Mouse (Mus musculus) hindbrain, embryonic 16.5 days (tissue): ENCODE results near the gene Olfr126. TPM values are rescaled to one million over a fixed set of nuclear protein-coding genes. Genes with fewer than 3 reads are reported as not detected.

Source experiments
- ATAC-seq: fragments of 200-750 bp; cut with Nextera tagmentation; 2 replicates; pipeline ENCODE4 v1.8.0; 2017; ENCODE audit warnings: moderate TSS enrichment, moderate library complexity
- H3K27ac ChIP-seq: fragments of 300-500 bp; sonication (generic); 2 replicates; pipeline ENCODE4 v1.5.1; 2014; ENCODE audit warnings: low read depth, mild to moderate bottlenecking, control low read depth, low read length, moderate library complexity
- H3K27me3 ChIP-seq: fragments of 300-500 bp; sonication (generic); replicated peaks from 2 replicates; pipeline ENCODE4 v1.6.1; 2014; ENCODE audit warnings: low read length; ENCODE audit not compliant: control insufficient read depth, insufficient read depth
- H3K36me3 ChIP-seq: fragments of 300-500 bp; sonication (generic); 2 replicates; pipeline ENCODE4 v1.6.1; 2014; ENCODE audit warnings: mild to moderate bottlenecking, low read length, moderate library complexity, mixed read lengths; ENCODE audit not compliant: control insufficient read depth, insufficient read depth
- H3K4me1 ChIP-seq: fragments of 300-500 bp; sonication (generic); 2 replicates; pipeline ENCODE4 v1.6.1; 2014; ENCODE audit warnings: low read depth, low read length; ENCODE audit not compliant: control insufficient read depth, insufficient read depth
- H3K4me2 ChIP-seq: fragments of 300-500 bp; sonication (generic); 2 replicates; pipeline ENCODE4 v1.6.1; 2014; ENCODE audit warnings: mild to moderate bottlenecking, low read length, control low read depth, moderate library complexity
- H3K4me3 ChIP-seq: fragments of 300-500 bp; sonication (generic); 2 replicates; pipeline ENCODE4 v1.5.1; 2014; ENCODE audit warnings: mild to moderate bottlenecking, low read length, control low read depth, moderate library complexity
- H3K9ac ChIP-seq: fragments of 300-500 bp; sonication (generic); 2 replicates; pipeline ENCODE4 v1.6.1; 2014; ENCODE audit warnings: low read depth, mild to moderate bottlenecking, control low read depth, low read length, moderate library complexity
- H3K9me3 ChIP-seq: fragments of 300-500 bp; sonication (generic); 2 replicates; pipeline ENCODE4 v1.6.1; 2014; ENCODE audit warnings: mild to moderate bottlenecking, low read length, moderate library complexity; ENCODE audit not compliant: control insufficient read depth
- WGBS: fragments of 180-500 bp; shearing (Covaris S2); extraction: QIAGEN DNeasy Blood & Tissue Kit; methylation state at CpG from one replicate; pipeline ENCODE4 v1.1.7; 2014; 5-methylcytosine and 5-hydroxymethylcytosine counted together
- polyA plus RNA-seq: library from polyadenylated mRNA; unstranded; fragments of >200 nt; fragmentation: Nextera tagmentation; extraction: Ambion mirVana; gene quantifications from 2 replicates; pipeline ENCODE4 v1.2.1, GENCODE M21; 2015

The Olfr126 gene
- polyA plus RNA-seq = not detected in 2 replicates

- no peaks in the 10 kb centered on the region for H3K36me3 ChIP-seq
- no peaks in the 10 kb centered on the region for H3K27me3 ChIP-seq
- no peak within 1 kb of the TSS for H3K9ac ChIP-seq
- no peak for ATAC-seq
- no peaks in the 10 kb centered on the region for H3K9me3 ChIP-seq
- H3K4me3 ChIP-seq = no peak within 1 kb of the TSS
- no peaks in the 10 kb centered on the region for H3K4me1 ChIP-seq
- no peak within 1 kb of the TSS for H3K27ac ChIP-seq
- H3K4me2 ChIP-seq = no peak within 1 kb of the TSS
Measured at GRCm38 (mm10) chr17:37847183-37847582, at the start of gene Olfr126. Olfr126 (plus strand) TSS chr17:37847483.

DNA sequence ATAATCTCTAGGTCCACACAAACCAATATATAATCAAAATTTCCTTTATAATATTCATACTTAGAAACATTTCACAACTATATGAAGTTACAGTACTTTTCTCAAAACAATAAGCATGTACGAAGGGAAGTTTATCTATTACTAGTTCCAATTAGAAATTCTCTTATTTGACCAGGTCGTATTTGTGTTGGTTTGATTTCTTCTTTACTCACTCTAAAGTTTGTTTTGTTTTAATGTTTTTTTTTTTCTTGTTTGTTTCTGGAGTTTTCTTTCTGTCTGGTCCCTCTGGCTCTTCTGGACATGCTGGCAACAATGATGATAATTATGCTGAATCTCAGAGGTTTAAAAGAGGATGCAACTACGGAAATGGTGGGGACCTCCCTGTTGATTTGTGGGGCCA, 47.7 kb upstream of the Olfr126 start, which contains the start of gene Olfr124:
Gene Olfr124, plus strand, starts transcription at position 301 of the 400 bp plus-strand sequence.
- Histone ChIP-seq H3K4me2 (no peak within 1 kb of the TSS), H3K9me3 (no peaks in the 10 kb centered on the region), H3K9ac (no peak within 1 kb of the TSS), H3K36me3 (no peaks in the 10 kb centered on the region), H3K4me1 (no peaks in the 10 kb centered on the region), H3K27me3 (no peaks in the 10 kb centered on the region), H3K27ac (no peak within 1 kb of the TSS), H3K4me3 (no peak within 1 kb of the TSS)
- 89% methylated on average over 3 of the region's 3 CpGs for WGBS
- ATAC-seq = no peak

DNA sequence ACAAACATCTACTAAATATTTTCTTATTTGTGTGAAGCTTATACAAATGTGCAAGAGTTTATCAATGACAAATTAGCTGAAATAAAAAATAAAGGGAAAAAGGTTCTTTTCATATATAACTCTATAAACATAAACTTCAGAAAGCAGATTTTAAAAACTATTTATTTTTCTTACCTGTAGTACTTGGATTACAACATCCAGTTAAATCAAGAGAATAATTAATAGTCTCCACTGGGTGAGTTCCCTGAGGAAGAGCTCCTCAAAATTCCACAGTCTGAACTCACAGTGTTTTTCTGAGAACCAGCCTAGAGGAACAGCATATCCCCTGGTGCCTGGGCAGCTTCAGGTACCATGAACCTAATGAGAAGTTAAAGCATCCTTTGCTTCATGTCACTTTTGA, 14.6 kb upstream of the Olfr126 start, which contains the start of gene Olfr125:
Gene Olfr125, plus strand, starts transcription at position 301 of the 400 bp plus-strand sequence.
- no peaks in the 10 kb centered on the region for H3K4me1 ChIP-seq
- H3K36me3 ChIP-seq = no peaks in the 10 kb centered on the region
- H3K27me3 ChIP-seq = no peaks in the 10 kb centered on the region
- no peaks in the 10 kb centered on the region for H3K9me3 ChIP-seq
- no peak for ATAC-seq
- H3K9ac ChIP-seq = no peak within 1 kb of the TSS
- no peak within 1 kb of the TSS for H3K27ac ChIP-seq
- H3K4me3 ChIP-seq = no peak within 1 kb of the TSS
- H3K4me2 ChIP-seq = no peak within 1 kb of the TSS

GRCm38 (mm10) chr17:37863901-37864300, 16.6 kb downstream of the Olfr126 start:
- H3K27me3 ChIP-seq = no peaks in the 10 kb centered on the region
- H3K36me3 ChIP-seq = no peaks in the 10 kb centered on the region
- H3K4me1 ChIP-seq = no peaks in the 10 kb centered on the region
- ATAC-seq = no peak
- WGBS = 81% methylated on average over 2 of the region's 2 CpGs
- H3K9me3 ChIP-seq = no peaks in the 10 kb centered on the region
- H3K4me2 ChIP-seq = no peak overlapping the region
- H3K4me3 ChIP-seq = no peak overlapping the region
- no peak overlapping the region for H3K27ac ChIP-seq
- no peak overlapping the region for H3K9ac ChIP-seq

GRCm38 (mm10) chr17:37869676-37870205, 22.5 kb downstream of the Olfr126 start:
- Histone ChIP-seq H3K4me2 (no peak overlapping the region), H3K4me3 (no peak overlapping the region), H3K9me3 (no peaks in the 10 kb centered on the region), H3K36me3 (no peaks in the 10 kb centered on the region), H3K9ac (no peak overlapping the region), H3K27ac (no peak overlapping the region), H3K27me3 (no peaks in the 10 kb centered on the region), H3K4me1 (no peaks in the 10 kb centered on the region)
- 22% methylated on average over 8 of the region's 8 CpGs for WGBS
- no peak for ATAC-seq

GRCm38 (mm10) chr17:37873830-37874229, 26.5 kb downstream of the Olfr126 start:
- H3K27me3 ChIP-seq = no peaks in the 10 kb centered on the region
- ATAC-seq = no peak
- no peak overlapping the region for H3K4me3 ChIP-seq
- no peaks in the 10 kb centered on the region for H3K9me3 ChIP-seq
- no peaks in the 10 kb centered on the region for H3K36me3 ChIP-seq
- no peak overlapping the region for H3K9ac ChIP-seq
- no peak overlapping the region for H3K27ac ChIP-seq
- WGBS = 87% methylated on average over 3 of the region's 3 CpGs
- no peaks in the 10 kb centered on the region for H3K4me1 ChIP-seq
- H3K4me2 ChIP-seq = no peak overlapping the region

DNA sequence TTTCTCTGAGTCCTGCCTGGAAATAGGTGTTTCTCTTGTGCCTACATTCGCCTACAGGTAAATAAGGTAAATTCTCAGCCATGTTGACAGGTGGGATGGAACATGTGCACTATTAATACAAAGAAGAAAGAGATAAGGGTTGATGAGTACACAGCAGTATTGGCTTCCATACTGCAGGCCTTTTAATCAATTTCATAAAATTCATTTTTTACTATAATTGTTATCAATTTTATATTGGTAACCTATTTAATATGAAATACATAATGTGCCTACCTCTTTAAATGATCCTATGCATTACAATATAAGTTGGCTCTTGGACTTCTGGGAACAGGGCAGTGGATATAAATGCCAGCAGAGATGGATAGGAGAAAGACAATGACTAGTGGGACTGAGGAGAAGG, 52.9 kb downstream of the Olfr126 start, which contains the start of gene Olfr127:
Gene Olfr127, plus strand, starts transcription at position 301 of the 400 bp plus-strand sequence.
- no peaks in the 10 kb centered on the region for H3K27me3 ChIP-seq
- no peaks in the 10 kb centered on the region for H3K36me3 ChIP-seq
- 92% methylated on average over 1 of the region's 1 CpGs for WGBS
- no peaks in the 10 kb centered on the region for H3K4me1 ChIP-seq
- no peak within 1 kb of the TSS for H3K4me3 ChIP-seq
- H3K9ac ChIP-seq = no peak within 1 kb of the TSS
- no peak within 1 kb of the TSS for H3K27ac ChIP-seq
- H3K9me3 ChIP-seq = no peaks in the 10 kb centered on the region
- no peak for ATAC-seq
- H3K4me2 ChIP-seq = no peak within 1 kb of the TSS

Other genes starting within 250 kb of the Olfr126 start
- not detected in 2 replicates for gene Olfr115, start 220.4 kb upstream of the Olfr126 start, polyA plus RNA-seq
- gene Olfr116, start 220.3 kb upstream of the Olfr126 start, polyA plus RNA-seq = not detected in 2 replicates
- not detected in 2 replicates for gene Olfr117, start 183.7 kb upstream of the Olfr126 start, polyA plus RNA-seq
- gene Olfr118, start 180.5 kb upstream of the Olfr126 start, polyA plus RNA-seq = not detected in 2 replicates
- gene Olfr119, start 150.9 kb upstream of the Olfr126 start, polyA plus RNA-seq = not detected in 2 replicates
- gene Olfr120, start 125.7 kb upstream of the Olfr126 start, polyA plus RNA-seq = not detected in 2 replicates
- not detected in 2 replicates for gene Olfr121, start 98.6 kb upstream of the Olfr126 start, polyA plus RNA-seq
- gene Olfr122, start 78.9 kb upstream of the Olfr126 start, polyA plus RNA-seq = not detected in 2 replicates
- not detected in 2 replicates for gene Olfr123, start 54.0 kb upstream of the Olfr126 start, polyA plus RNA-seq
- not detected in 2 replicates for gene Olfr124, start 47.6 kb upstream of the Olfr126 start, polyA plus RNA-seq
- not detected in 2 replicates for gene Olfr125, start 14.5 kb upstream of the Olfr126 start, polyA plus RNA-seq
- not detected in 2 replicates for gene Olfr127, start 53.0 kb downstream of the Olfr126 start, polyA plus RNA-seq
- gene Olfr128, start 73.1 kb downstream of the Olfr126 start, polyA plus RNA-seq = not detected in 2 replicates
- gene Olfr761, start 105.6 kb downstream of the Olfr126 start, polyA plus RNA-seq = not detected in 2 replicates
- not detected in 2 replicates for gene Olfr129, start 212.6 kb downstream of the Olfr126 start, polyA plus RNA-seq
- not detected in 2 replicates for gene Olfr130, start 216.4 kb downstream of the Olfr126 start, polyA plus RNA-seq
- gene Olfr131, start 241.2 kb downstream of the Olfr126 start, polyA plus RNA-seq = not detected in 2 replicates